ENCODE assay signal across 13 mouse cellular contexts in the genomic region with DNA sequence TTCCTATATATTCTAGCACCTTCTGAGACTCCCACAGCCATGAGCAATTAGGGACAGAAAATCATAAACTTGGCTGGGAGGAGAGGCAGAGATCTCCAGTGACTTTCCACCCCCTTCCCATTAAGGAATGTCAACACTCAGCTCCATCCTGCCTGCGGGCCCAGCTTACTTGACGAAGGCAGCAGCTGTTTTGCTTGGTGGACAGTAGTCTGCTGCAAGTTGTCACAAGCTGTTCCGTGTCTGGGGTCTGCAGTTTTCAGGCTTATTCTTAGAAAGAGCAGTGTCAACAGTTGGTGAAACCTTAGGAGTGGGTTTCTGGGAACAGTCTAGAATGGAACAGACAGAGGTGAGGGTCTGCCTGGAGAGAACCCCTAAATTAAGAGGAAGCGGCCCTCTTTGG.
DNase-seq lines count a peak whose midpoint lies in the region; ATAC-seq and TF ChIP-seq lines count a peak whose summit lies in the region.
"Had no signal": no experiment of that assay in that cellular context is flagged by ENCODE, and none has a peak within 500 bp of the region (broad histone marks: within the 10 kb centered on the region; RNA-seq: fewer than 3 reads in every experiment).

No protein-coding gene starts in this region.

- H3K9me3 ChIP-seq in heart, embryonic 12.5 days (replicated peaks): no peaks in the 10 kb centered on the region
- H3K9me3 ChIP-seq in limb, embryonic 12.5 days: no peaks in the 10 kb centered on the region
- no peaks in the 10 kb centered on the region for H3K9me3 ChIP-seq in limb, embryonic 10.5 days (replicated peaks)
- no peaks in the 10 kb centered on the region for H3K9me3 ChIP-seq in embryonic facial prominence, embryonic 15.5 days (replicated peaks)
- H3K9me3 ChIP-seq in limb, embryonic 14.5 days (ENCODE audit: control insufficient read depth, low read length): no peaks in the 10 kb centered on the region
- H3K9me3 ChIP-seq: lung, embryonic 15.5 days; midbrain, embryonic 15.5 days; neural tube, embryonic 13.5 days had no signal

- H3K9ac ChIP-seq in heart, embryonic 12.5 days: no peak overlapping the region
- H3K9ac ChIP-seq in limb, embryonic 12.5 days (replicated peaks): no peak overlapping the region
- no peak overlapping the region for H3K9ac ChIP-seq in embryonic facial prominence, embryonic 15.5 days
- H3K9ac ChIP-seq in limb, embryonic 14.5 days (ENCODE audit: low read depth, low read length, severe bottlenecking): no peak overlapping the region
- H3K9ac ChIP-seq: lung, embryonic 15.5 days; midbrain, embryonic 15.5 days; neural tube, embryonic 13.5 days had no signal

- ATAC-seq in heart, embryonic 12.5 days (ENCODE audit: insufficient number of reproducible peaks, low FRiP score): no peak
- ATAC-seq in limb, embryonic 12.5 days (ENCODE audit: insufficient number of reproducible peaks, insufficient read depth, low FRiP score, low TSS enrichment, low read depth): no peak
- ATAC-seq in embryonic facial prominence, embryonic 15.5 days (ENCODE audit: insufficient number of reproducible peaks, low FRiP score, low TSS enrichment, low read depth): no peak
- ATAC-seq in limb, embryonic 14.5 days (ENCODE audit: low FRiP score, low read depth): 0 out of 2 replicates have a peak, but pooled peaks have one; percentile 32
- ATAC-seq: midbrain, embryonic 15.5 days had no signal

- peak overlapping the region; percentile 11; the same call in 1 of the 2 replicates for H3K4me2 ChIP-seq in heart, embryonic 12.5 days
- H3K4me2 ChIP-seq in limb, embryonic 12.5 days: no peak overlapping the region
- no peak overlapping the region for H3K4me2 ChIP-seq in embryonic facial prominence, embryonic 15.5 days (replicated peaks)
- H3K4me2 ChIP-seq in limb, embryonic 14.5 days (replicated peaks; ENCODE audit: low read depth, low read length, severe bottlenecking): no peak overlapping the region
- H3K4me2 ChIP-seq: lung, embryonic 15.5 days; midbrain, embryonic 15.5 days; neural tube, embryonic 13.5 days had no signal

- peaks cover 98% of the 10 kb centered on the region for H3K4me1 ChIP-seq in heart, embryonic 12.5 days (replicated peaks)
- peaks cover 69% of the 10 kb centered on the region for H3K4me1 ChIP-seq in limb, embryonic 12.5 days (replicated peaks)
- peaks cover 83% of the 10 kb centered on the region for H3K4me1 ChIP-seq in limb, embryonic 10.5 days
- H3K4me1 ChIP-seq in embryonic facial prominence, embryonic 15.5 days: peaks cover 59% of the 10 kb centered on the region
- H3K4me1 ChIP-seq in limb, embryonic 14.5 days (ENCODE audit: control insufficient read depth, insufficient read depth, low read length): peaks cover 50% of the 10 kb centered on the region

- H3K27ac ChIP-seq in heart, embryonic 12.5 days (ENCODE audit: poor library complexity, severe bottlenecking): peak overlapping the region; percentile 63
- peak overlapping the region; percentile 12; the same call in 1 of the 2 replicates for H3K27ac ChIP-seq in limb, embryonic 12.5 days
- H3K27ac ChIP-seq in limb, embryonic 10.5 days: no peak overlapping the region
- peak overlapping the region; percentile 39; the same call in 1 of the 2 replicates for H3K27ac ChIP-seq in embryonic facial prominence, embryonic 15.5 days (replicated peaks)
- no peak overlapping the region for H3K27ac ChIP-seq in limb, embryonic 14.5 days (replicated peaks; ENCODE audit: low read depth, low read length)
- H3K27ac ChIP-seq: lung, embryonic 15.5 days had no signal

- no peaks in the 10 kb centered on the region for H3K36me3 ChIP-seq in heart, embryonic 12.5 days
- no peaks in the 10 kb centered on the region for H3K36me3 ChIP-seq in limb, embryonic 12.5 days
- H3K36me3 ChIP-seq in limb, embryonic 10.5 days: no peaks in the 10 kb centered on the region
- H3K36me3 ChIP-seq in embryonic facial prominence, embryonic 15.5 days: no peaks in the 10 kb centered on the region
- no peaks in the 10 kb centered on the region for H3K36me3 ChIP-seq in limb, embryonic 14.5 days (ENCODE audit: control insufficient read depth, insufficient read depth, low read length)
- H3K36me3 ChIP-seq: lung, embryonic 15.5 days; midbrain, embryonic 15.5 days; neural tube, embryonic 13.5 days had no signal

- WGBS in heart, embryonic 12.5 days: 37% methylated on average over 4 of the region's 4 CpGs
- 44% methylated on average over 4 of the region's 4 CpGs for WGBS in limb, embryonic 12.5 days
- 71% methylated on average over 4 of the region's 4 CpGs for WGBS in limb, embryonic 10.5 days
- 49% methylated on average over 4 of the region's 4 CpGs for WGBS in embryonic facial prominence, embryonic 15.5 days
- WGBS in limb, embryonic 14.5 days: 39% methylated on average over 4 of the region's 4 CpGs

- no peaks in the 10 kb centered on the region for H3K27me3 ChIP-seq in heart, embryonic 12.5 days (replicated peaks)
- H3K27me3 ChIP-seq in limb, embryonic 12.5 days: no peaks in the 10 kb centered on the region
- H3K27me3 ChIP-seq in limb, embryonic 10.5 days (ENCODE audit: low read depth, poor library complexity, severe bottlenecking): no peaks in the 10 kb centered on the region
- H3K27me3 ChIP-seq in embryonic facial prominence, embryonic 15.5 days: no peaks in the 10 kb centered on the region
- H3K27me3 ChIP-seq in limb, embryonic 14.5 days (ENCODE audit: control insufficient read depth, insufficient read depth, low read length): no peaks in the 10 kb centered on the region
- H3K27me3 ChIP-seq: lung, embryonic 15.5 days; midbrain, embryonic 15.5 days; neural tube, embryonic 13.5 days had no signal

- H3K4me3 ChIP-seq in heart, embryonic 12.5 days: no peak overlapping the region
- H3K4me3 ChIP-seq in limb, embryonic 12.5 days (replicated peaks): no peak overlapping the region
- no peak overlapping the region for H3K4me3 ChIP-seq in limb, embryonic 10.5 days
- no peak overlapping the region for H3K4me3 ChIP-seq in embryonic facial prominence, embryonic 15.5 days (replicated peaks)
- no peak overlapping the region for H3K4me3 ChIP-seq in limb, embryonic 14.5 days (replicated peaks; ENCODE audit: low read length)
- H3K4me3 ChIP-seq: lung, embryonic 15.5 days; midbrain, embryonic 15.5 days; neural tube, embryonic 13.5 days had no signal

- TF ChIP-seq POLR2A in limb, embryonic 14.5 days (IDR thresholded peaks at IDR 0.05; ENCODE audit: borderline replicate concordance, extremely low read depth, insufficient read depth, insufficient read length): no peak

- no peak for DNase-seq in heart, adult 8-10 months (ENCODE audit: low spot score)
- no peak for DNase-seq in limb, embryonic 10.5 days (ENCODE audit: low spot score)
- DNase-seq in limb, embryonic 14.5 days (ENCODE audit: low spot score): no peak
- no peak for DNase-seq in adrenal gland, postnatal 4 days (ENCODE audit: low spot score in 2 of 2)
- no peak for DNase-seq in retina, postnatal 1 day
- DNase-seq: cerebellum, postnatal 25 days; thymus, postnatal 4 days had no signal

Comparison
In these comparisons a context has a peak if more than half of its experiments do, and no peak if none do; other contexts are left out.
1. H3K27ac ChIP-seq: peak in heart, embryonic 12.5 days (single experiment), limb, embryonic 12.5 days (single experiment) and embryonic facial prominence, embryonic 15.5 days (single experiment); none in limb, embryonic 10.5 days (single experiment) and limb, embryonic 14.5 days (single experiment).